Mouse (Mus musculus): ENCODE measurements at regions not wholly inside any gene's neighbourhood (a gene's known extent, or its start where the extent isn't known, plus 50 kb on each side); places are given as distances from the start of the nearest gene placed in this dataset.

DNA sequence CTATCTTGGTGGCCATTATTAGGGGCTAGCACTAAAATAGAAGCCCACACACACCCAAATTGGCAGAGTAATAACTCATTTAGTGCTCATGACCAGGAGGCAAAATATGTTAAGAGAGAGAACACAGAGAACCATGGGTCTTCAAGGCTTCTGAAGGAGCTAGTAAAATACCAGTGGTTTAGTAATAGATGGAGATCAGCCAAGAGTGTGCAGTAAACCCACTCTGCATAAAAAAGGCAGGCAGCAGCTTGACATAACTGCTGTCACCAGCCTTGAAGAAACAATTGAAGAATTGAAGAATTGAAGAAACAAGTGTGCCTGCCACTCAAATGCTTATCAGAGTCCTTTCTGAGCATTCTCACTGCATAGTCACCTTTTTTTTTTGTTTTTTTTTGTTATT, 227.9 kb downstream of the Csl start:
- no peak for DNase-seq (ENCODE audit: low spot score)

DNA sequence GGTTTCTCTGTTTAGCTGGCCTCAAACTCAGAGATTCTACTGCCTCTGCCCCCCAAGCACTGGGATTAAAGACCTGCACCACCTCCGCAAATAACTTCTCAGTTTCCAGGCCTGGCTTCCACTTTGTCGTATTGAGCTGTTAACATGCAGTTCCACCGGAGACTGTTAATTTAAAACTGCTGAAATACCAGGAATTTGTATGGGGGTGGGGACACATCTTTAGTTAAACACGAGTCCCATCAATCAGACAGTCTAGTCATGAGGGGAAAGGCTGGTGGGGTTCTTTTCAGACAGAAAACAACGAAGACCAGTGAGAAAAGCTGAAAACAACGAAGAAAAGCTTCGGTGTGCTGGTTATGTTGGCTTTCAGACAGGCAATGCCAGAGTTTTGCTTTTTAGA, 227.5 kb downstream of the Csl start:
- no peak for DNase-seq (ENCODE audit: low spot score)

DNA sequence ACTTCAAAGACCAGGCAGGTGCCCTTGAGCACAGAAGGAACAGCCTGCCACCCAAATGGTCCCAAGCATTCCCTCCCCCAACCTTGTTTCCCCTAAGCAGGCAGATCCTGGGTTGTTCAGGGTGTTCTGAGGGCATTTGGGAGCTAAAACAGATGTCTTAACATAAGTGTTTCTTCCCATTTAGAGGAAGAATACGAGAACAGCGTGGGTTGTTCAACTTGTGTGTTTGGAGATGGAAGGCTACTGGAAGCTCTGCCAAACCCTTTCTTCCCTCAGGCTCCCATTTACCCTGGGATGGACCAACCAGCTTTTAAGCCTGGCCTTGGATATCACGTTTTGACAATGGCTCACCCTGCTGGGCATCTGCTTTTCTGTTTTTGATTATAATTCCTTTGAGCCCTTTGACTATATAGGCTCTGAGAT, 226.8 kb downstream of the Csl start:
- no peak for DNase-seq (ENCODE audit: low spot score)

DNA sequence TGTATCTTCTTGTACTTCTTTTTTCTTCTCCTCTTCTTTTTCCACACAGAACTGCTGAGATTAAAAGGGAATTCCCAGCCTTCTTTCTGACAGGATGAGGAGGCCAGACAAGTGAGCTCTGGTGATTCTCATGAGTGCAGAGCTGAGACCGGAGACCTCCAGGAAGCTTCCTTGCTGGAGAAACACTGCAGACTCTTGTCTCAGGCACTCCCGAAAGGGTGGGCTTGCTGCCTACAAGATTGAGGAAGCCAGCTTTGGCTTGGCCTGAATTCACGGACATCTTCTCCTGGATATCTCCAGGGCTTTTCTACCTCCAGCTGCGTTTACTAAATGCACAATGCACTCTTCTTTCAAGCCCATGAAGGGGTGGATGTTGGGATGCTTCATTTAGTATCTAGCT, 226.0 kb downstream of the Csl start:
- DNase-seq (ENCODE audit: low spot score): no peak

DNA sequence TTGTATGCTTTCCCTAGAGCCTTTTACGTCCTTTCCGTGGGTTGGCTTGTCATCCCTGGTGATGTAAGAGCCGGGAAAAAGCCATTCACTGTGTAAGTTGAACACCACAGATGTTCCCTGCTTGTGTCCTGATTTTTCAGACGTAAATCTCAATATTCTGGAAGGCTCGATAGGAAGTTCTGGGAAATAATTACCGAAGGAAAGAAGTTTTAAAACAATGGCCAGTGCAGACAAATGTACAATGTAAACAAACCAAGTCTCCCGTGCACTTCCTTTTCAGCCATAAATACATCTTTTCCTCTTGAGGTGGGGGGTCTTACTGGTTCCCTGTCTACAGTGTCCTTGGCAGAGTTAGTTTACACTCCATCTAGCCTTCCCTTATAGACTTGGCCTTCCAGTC, 225.2 kb downstream of the Csl start:
- no peak for DNase-seq (ENCODE audit: low spot score)

DNA sequence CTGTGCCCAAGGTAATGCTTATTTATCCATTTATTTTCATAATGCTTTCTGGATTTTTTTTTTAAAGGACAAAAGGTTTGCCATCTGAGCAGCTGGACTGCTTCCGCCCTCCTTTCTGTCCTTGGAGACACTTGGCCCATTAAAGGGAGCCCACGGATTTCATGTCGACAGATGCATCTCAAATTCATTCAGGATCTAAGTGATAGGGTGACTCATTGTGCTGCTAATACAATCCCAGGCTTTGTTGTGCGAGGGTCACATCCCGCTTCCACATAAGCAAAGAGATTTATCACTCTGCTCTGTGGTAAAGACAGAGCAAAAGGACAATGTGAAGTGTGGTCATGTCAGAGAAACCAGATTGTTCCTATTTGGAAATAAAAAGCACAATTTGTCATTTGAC, 220.8 kb downstream of the Csl start:
- DNase-seq (ENCODE audit: low spot score): no peak

DNA sequence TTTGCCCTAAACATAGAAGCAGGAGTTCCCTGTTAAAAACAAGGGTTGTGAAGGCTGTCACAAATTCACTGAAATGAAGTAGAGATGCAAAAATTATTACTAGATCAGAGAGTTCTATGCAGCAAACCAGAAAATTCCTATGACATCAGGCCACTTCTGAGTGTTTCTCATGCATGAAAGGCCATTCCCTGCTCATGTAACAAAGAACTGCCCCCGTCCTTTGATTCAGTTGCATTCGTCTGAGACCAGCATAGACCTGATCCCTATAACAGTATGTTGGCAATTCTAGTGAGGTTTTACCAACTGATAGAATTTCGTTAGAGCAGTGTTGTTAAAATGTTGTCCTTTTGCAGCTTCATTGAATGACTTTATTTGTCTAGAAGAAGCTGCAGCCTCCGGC, 207.1 kb downstream of the Csl start:
- no peak for DNase-seq (ENCODE audit: low spot score)

DNA sequence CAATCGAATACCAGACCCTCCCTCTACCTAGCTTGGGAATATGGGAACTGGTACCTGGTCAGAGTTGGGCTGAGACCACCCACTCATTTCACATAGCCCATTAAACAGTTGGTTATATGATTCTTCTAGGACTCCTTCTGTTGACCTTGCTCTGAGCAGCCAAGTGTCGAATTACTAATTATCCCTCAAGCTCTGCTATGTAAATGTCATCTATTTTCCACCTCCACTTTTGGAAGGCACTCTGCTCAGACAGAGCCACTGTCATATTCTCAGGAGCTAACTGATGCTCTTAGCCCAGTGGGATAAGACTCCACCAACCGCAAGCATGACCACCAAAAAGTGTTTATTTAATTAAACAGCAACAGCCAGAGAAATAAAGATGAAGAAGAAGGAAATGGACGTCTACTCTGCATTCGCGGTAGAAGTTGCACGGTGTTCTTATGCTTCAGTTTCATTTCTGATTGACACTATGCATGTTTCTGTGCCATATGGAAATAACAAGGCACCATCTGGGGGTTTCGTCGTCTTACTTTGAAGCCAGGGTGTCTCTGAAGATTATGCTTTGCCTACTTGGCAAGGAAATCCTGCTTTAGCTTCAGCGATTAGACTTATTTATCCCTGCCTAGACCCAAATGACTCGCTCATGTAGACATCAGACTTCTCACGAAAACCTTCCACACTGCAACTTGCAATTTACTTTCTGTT, 206.5 kb downstream of the Csl start:
- no peak for DNase-seq (ENCODE audit: low spot score)

DNA sequence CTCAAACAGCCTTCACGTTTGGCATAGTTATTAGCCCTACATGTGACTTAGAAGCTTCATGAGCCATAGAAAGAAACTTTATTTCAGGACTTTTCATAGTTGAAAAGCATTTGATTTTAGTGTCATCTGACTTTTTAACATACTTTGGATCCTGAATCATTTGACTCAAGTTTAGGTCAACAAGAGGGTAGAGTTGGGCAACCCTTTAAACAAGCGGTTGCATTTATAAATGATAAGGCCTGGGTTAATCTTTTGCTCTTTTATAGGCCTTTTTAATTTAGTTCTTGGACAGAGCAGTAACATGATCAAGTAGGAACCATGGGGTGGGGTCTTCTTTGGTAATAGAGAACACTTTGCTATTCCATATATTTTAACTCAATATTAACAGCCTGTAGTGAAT, 204.4 kb downstream of the Csl start:
- no peak for DNase-seq (ENCODE audit: low spot score)

DNA sequence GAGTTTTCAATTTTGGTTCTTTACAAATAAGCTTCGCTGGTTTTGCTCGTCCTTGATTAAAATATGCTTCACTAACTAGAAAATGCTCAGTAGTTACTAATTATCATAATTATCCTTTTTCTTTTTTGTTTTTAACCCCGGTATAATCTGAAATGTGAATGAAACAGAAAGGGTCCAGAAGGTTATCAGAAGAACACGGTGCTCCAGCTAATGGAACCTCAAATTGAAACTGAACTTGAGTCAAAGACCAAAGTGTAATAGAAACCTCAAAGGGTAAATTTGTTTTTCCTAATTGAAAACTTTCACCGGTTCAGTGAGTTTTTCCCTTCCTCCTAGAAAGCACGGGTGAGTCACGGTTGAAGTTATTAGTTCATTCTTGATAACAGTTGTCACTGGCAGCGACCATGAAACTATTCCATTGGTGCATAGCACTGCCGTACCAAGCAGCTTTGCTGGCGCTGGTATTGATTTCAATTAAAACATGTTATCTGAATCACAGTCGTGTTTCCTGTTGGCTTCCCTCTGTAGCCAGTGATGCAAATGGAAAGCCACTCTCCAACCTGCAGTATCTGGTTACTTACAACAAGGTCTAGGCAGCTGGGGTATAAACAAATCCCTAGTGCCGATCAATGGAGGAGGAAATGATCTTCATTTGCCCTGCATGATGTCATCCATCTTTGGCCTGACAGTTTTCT, 203.7 kb downstream of the Csl start:
- no peak for DNase-seq (ENCODE audit: low spot score)

DNA sequence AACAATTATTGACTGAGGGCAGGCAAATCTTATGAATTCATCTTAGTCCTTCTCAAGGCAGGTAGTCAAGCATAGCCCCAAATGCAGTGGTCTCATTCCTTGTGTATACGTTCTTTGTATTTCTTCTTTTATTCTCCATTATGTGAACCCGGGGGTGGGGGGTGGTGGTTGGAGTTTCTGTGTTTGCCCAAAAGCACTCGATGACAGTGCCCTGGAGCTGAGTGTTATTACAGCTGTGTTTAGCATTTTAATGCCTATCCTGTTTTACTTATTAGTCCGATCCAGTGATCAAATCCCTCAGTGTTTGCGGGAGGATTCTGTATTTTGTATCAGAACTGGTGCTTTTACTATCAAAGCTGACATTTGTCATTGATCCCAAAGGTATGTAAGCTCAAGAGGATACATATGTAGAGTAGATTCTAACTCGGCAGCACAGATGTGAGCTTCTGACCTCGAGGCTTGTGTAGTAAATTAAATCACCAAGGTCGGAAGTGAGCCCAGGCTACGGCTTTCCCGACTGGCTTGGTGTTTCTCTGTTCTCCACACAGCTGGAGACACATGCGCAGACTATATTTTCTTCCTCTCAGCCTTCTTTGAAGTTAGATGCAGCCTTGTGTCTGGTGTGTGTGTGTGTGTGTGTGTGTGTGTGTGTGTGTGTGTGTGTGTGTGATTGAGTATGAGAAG, 203.0 kb downstream of the Csl start:
- DNase-seq (ENCODE audit: low spot score): no peak

DNA sequence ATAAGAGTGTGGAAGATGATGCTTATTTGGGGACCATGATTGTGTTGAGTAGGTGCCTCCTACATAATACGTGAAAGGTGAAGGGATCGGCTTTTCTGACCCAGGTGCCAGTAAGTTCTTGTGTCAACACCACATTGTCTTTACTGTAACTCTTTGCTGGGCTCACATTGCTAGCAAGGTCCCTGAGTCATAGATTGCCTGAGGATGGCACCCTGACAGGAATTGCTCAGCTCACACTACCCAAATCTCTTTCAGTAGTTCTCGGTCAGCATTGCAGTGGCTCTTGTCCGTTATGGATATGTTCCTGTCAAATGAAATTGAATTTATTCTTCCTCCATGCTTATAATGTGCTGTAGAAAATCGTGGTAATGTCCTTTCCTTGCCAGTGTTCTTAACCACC, 200.8 kb downstream of the Csl start:
- no peak for DNase-seq (ENCODE audit: low spot score)

DNA sequence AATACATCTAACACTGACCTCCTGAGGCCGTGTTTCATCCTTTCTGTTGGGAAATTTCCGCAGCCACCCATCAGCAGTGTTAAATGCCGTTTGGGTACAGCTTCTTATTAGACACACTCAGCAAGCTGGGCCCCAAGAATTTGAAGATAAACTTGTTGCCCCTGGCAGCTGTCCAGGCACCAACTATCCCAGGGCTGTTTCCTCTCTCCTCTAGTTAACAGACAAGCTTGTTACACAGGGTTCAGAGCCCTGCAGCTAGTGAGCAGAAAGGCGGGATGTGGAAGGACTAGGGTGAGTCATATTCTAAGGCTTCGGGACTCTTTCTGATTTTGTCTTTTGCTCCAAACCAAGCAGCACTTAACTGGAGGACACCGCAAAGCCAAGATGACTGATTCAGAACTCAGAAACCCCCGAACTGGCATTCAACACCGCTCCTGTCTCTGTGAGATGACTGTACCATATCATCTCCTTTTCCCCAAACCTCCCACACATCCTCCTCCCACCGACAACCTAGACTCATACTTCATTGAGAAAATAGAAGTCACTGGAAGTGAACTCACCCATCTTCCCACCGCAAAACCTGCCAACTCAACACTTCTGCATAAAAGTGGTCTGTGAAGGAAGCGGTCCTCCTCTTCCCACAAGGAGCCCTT, 198.2 kb downstream of the Csl start:
- DNase-seq (ENCODE audit: low spot score): no peak

DNA sequence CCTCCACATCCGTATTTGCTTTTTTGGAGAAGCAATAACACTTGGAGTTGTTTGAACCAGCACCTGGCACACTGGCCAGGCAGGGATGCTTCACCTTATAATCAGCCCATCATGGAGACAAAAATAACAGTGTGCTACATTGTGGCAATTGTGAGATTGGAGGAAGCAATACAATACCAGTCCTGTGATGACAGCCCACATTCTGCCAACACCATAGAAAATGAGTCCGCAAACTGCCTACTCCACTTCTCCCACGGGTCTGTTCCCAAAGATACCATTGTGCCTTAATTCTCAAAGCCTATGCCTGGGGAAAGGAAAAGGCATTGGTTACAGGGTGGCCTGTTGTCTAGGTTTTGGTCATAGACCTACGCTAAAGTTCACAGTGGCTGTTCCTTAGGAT, 194.9 kb downstream of the Csl start:
- no peak for DNase-seq (ENCODE audit: low spot score)

DNA sequence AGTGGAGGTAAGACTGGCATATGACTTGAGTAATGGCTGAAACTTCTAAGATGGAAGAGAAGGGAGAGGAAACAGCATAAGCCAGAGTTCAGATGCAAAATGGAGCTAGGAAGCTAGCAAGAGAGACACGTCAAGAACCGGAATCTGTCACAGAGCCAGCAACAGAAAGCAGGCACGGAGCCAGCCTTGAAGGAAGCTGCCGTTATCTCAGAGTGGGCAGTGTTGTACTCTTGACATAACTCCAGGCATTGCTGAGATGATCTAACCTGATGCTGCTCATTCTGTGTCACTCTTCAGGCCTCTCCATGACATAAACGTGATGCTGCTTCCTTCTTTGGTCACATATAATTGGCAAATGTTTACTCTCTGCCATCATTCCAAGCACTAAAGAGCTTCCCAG, 191.0 kb downstream of the Csl start:
- DNase-seq (ENCODE audit: low spot score): no peak

DNA sequence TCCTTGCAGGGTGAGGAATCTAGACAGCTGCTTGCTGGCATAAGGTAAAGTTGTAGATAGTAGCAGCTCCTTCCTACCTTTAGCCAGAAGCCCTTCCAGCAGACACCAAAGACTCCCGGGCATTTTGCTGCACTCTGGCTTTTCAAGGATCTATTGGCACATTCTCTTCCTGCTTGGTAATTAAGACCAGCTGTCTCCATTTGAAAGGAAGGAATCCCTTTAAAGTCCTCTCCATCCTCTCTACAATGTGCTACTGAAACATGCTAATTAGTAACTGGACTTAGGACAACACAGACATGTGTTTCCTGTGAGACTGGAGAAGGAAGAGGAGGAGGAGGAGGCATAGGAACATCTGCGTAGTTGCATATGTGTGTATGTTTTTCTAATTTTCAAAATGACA, 189.3 kb downstream of the Csl start:
- DNase-seq (ENCODE audit: low spot score): no peak

DNA sequence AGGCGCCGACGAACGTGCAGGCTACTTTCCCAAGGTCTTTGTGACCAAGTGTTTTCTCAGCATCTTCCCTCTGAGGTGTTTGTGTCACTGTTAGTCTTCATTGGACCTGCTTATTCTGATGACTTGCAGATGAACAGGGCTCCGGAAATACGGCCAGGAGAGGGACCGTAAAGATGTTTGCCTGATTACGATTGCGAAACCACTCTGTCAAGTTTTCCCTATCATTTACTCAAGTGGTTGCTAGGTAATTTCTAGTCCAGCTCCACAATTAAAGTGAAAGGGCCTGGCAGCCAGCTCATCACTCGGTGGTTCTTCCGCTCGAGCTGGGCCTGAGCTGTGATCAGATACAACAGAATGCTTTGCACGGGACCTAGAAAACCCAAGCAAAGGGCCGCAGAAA, 185.5 kb downstream of the Csl start:
- peak; percentile 17 for DNase-seq (ENCODE audit: low spot score)

DNA sequence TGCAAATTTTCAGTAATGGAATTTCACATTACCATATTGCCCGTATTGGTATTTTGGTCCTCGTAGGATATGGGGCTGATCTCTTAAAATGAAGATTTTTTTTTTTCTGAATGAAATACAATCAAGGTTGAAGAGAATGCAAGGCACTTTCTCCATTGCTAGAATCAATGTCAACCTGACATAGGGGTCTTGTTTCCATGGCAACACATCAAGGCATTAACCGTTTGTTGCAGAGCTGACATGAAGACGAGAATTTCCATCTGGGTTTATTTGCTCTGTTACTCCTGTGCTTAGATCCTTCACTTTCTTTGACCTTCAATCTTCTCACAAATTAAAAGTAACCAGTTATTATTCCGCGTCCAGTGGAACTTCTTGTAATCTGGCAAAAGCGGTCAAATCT, 184.2 kb downstream of the Csl start:
- DNase-seq (ENCODE audit: low spot score): no peak

DNA sequence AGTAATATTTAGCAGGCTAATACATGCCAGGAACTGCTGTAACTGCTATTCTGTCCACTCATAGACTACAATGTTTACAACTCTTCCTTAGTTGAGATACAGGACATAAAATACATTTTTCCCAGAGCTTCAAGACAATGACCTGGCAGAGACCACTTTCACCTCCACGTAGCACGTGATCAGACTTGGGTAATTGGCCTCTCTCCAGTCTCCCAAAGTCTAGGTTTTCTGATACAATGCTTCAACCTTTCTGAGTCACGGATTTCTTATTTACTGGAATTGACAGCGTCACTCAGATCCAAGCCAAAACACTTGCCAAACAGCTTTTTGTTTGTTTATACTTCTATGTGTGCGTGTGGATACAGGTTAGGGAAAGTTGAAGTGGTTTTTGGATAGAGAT, 183.2 kb downstream of the Csl start:
- DNase-seq (ENCODE audit: low spot score): no peak

DNA sequence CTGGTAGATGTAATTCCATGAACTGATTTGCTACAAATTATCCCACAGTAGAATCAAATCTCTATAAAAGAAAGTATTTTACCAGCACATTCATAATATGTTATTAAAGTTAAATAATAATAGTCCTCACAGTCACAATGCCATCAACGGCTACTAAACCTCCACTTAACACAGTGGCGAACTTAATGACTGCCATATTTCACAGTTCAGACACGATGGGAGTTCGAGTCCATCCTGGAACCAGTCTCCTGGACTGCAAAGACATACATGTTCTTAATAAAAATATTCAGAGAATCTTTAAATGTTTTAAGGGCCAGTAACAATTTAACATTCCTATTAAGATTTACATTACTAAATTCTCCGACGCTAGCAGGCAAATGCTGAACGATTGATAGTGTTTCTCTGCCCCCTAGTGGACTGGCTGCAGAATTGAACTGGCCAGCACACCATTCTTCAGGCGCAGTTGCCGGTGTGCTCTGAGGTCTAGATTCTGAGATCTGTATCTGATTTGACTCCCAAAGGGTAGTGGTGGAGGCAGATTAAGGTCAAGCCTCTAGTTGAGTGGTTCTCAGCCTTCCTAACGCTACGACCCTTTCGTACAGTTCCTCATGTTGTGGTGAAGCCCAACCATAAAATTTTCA, 182.3 kb downstream of the Csl start:
- DNase-seq (ENCODE audit: low spot score): peak; percentile 40

DNA sequence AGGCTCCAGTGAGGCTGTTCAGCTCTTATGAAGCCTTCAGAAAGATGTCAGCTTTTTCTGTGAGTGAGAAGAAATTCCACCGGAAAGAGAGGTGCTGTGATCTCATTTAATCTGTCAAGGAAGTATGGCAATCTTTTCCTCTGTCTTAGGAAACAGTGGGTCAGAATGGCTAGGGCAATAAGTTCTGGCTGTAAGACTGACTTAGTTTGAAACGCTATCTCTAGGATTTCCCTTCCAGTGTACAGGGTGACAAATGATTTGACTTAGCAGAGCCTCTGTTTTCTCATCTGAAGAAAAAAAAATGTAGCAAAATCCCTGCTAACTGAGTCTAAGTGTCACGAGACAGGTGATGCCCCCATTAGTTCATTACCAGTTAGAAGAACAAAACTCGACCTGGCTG, 181.1 kb downstream of the Csl start:
- no peak for DNase-seq (ENCODE audit: low spot score)

DNA sequence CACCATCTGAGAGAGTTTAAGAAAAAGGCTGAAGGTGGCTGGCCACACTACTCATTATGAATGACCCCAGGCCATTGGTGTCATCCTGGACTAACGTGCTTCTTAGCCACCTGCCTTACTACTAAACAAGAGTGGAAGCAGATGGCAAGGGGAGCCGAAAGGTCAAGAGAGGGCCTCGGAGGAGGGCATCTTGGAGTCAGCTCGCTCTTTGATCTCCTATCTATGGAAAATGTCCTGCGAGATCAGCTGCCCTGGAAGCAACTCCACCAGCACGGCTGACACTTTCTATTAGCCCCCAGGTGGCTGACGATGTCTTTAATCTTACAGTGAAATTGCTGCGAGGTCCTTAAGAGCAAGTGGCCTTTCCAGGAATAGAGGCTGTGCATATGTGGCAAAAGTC, 179.3 kb downstream of the Csl start:
- DNase-seq (ENCODE audit: low spot score): no peak

DNA sequence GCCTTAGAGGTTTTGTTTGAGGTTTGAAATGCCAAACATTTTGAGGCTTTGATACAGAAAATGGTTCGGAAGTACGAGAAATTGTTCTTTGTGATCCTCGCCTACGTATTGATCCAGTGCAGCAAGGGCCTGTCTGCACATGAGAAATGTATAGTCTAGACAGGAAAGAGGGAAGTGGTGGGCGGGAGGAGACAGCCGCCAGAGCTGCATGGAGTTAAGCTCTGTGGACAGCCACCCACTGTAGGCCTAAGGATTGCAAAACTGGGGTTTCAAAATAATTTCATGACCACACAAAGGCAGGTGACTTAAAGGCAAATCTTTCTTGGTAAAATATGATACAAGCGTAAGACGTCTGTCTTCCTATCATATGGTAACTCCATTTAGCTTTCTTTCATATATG, 178.4 kb downstream of the Csl start:
- no peak for DNase-seq (ENCODE audit: low spot score)

Data from yolk sac, embryonic 10.5 days (tissue).